Mouse (Mus musculus) liver, adult (tissue): Measurements from ENCODE around the gene Syt15.

Experiments
- GATA4 ChIP-seq: IDR thresholded peaks from 2 replicates; pipeline ENCODE4 v1.6.1; 2014; ENCODE audit warnings: mild to moderate bottlenecking, low read length; ENCODE audit not compliant: insufficient replicate concordance

Syt15 gene

DNA sequence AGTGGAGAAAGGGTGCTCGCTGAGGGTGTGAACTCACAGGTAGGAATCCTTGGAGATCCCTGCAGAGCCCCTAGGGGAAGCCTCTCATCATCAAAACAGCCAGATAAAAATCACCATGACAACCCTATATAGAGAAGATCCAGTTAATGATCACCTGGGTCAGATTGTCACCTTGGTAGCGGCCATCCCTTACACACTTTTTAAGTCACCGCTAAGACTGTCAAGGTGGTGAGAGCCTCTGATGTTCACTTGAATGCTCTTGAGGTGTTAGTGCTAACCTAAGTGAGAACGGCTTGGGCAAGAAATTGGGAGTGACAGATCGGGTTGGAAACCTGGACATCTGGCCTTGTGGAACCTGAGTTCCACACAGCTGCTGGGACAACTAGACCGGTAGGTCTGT lies at the start of gene Syt15:
Gene Syt15 (plus strand): TSS at position 301 of the 400 bp plus-strand sequence.
- no peak for TF ChIP-seq GATA4

GRCm38 (mm10) chr14:34171107-34171506 lies 48.3 kb upstream of the Syt15 start:
- no peak for TF ChIP-seq GATA4

DNA sequence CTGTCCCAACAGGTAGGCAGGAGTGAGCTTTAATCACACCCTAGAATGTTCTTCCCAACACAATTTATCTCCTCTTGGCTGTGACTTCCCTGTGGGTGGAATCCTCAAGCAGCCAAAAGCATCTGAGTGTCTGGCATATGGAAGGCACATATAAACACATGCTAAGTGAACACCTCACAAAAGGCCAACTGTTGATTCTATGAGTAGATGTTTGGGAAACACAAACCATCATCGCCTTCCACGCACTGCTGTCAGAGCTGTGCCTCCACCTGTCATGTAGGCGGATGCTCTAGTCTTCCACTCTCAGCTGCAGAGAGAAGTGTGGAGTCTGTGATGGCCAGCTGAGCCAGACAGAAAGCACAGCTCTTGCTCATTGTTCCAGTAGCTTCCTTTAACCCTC lies 40.0 kb upstream of the Syt15 start:
- no peak for TF ChIP-seq GATA4

DNA sequence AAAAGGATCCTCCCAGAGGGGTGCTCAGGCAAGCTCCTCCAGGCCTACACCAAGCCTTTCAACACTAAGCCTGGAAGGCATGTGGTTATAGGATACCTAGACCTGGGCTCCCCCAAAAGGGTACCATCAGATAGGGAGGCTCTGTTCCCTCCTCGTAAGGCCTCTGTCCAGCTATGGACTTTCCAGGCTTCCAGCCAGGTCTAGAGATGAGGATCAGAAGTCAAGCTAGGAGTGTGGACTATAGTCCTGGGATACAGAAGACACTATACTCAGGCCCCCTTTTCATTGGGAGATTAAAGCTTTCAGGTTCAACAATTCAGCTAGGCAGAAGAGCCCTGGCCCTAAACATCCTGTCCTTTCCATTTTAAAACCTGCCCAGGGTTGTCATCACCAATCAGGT lies 36.3 kb upstream of the Syt15 start:
- TF ChIP-seq GATA4 = no peak

DNA sequence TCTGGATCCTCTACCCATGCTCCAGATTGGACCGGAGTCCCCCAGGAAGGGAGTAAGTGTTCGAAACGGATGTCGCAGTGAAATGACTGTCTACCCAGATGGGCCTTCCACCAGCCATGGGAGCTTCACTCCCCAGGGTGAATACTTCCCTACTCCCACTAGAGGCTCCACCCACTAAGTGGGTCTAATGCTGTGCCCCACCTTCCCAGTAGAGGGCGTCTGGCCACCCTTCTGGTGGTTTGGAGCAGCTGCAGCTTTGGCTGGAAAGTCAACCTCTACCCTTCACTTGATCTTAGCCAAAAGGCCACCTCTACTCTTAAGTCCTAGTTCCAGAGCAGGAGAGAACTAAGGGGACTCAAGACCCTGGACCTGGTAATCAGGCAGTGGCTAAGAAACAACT lies 30.8 kb upstream of the Syt15 start:
- TF ChIP-seq GATA4 = no peak

DNA sequence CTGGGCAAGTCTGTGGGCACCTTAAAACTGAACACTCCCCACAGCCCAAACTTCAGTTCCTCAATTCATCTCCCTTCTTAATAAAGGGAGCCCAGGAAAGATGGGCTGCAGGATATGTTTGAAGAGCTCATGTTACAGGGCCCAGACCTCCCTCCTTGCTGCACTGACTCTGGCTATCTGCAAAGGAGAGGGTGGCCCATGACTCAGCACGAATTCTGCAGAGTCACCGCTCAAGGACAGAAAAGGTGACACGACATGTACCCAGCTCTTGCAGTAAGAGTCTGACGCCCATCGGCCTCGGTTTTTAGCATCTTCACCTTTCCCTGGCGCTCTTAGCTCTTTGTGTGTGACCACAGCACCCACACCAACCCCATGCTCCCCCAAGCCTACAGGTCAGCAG lies 29.0 kb upstream of the Syt15 start:
- no peak for TF ChIP-seq GATA4

DNA sequence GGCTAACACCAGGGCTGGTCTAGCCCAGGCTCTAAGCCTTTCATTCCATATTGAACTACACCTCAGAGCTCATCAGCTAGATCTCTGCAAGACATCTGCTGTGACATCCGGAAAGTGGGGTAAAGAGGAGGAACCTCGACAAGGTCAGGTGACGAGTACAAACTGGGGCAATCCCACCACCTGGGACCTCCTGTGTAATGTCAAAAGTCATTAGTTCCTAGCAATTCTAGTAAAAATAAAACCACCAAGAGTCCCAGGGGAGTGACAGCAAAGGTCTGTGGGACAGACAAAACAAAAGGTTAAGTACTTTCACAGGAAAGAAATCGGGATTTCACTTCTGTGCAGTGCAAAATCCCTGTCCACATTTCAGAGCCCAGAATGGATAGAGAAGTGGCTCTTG lies 25.5 kb upstream of the Syt15 start:
- no peak for TF ChIP-seq GATA4

- TF ChIP-seq GATA4 = no peak
Observed at GRCm38 (mm10) chr14:34195466-34195865, 23.9 kb upstream of the Syt15 start.

- TF ChIP-seq GATA4 = no peak
Observed at GRCm38 (mm10) chr14:34196706-34197105, 22.7 kb upstream of the Syt15 start.

DNA sequence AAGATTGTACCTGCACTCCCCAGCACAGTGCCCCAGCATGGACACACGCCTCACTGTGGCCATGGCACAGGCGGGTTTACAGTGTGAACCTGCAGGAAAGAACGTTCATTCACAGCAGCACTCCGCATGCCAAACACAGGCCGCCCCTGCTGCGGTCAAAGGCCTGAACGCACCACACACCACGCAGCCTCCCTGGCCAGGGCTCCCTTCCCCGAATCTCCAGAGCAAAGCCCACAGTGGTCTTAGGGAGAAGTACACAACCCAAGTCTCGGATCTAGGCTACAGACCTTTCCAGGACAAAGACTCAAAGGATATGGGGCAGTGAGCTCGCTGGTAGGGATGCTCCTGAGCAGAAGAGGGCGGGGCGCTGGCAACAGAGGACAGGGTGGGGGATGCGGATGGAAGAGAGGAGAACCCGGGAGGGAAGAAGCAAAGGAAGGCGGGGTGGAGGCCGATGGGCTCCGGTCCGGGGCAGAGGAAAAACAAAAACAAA lies 18.6 kb upstream of the Syt15 start:
- TF ChIP-seq GATA4 = no peak

- no peak for TF ChIP-seq GATA4
Observed at GRCm38 (mm10) chr14:34201231-34202035, 18.0 kb upstream of the Syt15 start, which contains the start of gene Gprin2. Gene Gprin2, minus strand, starts transcription at chr14:34201653.

GRCm38 (mm10) chr14:34207996-34208395 lies 11.4 kb upstream of the Syt15 start:
- TF ChIP-seq GATA4 = no peak

DNA sequence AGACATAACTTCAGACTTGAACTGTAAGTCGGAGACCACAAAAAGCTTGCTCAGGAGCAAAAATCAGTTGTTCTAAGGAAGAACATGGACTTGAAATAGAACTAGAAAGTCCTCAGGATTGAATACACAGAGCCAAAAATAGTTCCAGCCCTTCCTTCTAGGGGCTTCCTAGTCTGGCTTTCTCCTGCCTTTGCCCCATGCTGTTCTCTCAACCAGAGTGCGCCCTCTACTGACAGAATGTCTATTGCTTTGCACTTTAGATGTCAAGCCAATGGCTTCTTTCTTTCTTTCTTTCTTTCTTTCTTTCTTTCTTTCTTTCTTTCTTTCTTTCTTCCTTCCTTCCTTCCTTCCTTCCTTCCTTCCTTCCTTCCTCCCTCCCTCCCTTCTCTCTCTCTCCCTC lies 10.7 kb upstream of the Syt15 start:
- no peak for TF ChIP-seq GATA4

GRCm38 (mm10) chr14:34209080-34209479 lies 10.3 kb upstream of the Syt15 start:
- TF ChIP-seq GATA4 = no peak

- TF ChIP-seq GATA4 = no peak
Observed at GRCm38 (mm10) chr14:34209942-34210341, 9.5 kb upstream of the Syt15 start.

DNA sequence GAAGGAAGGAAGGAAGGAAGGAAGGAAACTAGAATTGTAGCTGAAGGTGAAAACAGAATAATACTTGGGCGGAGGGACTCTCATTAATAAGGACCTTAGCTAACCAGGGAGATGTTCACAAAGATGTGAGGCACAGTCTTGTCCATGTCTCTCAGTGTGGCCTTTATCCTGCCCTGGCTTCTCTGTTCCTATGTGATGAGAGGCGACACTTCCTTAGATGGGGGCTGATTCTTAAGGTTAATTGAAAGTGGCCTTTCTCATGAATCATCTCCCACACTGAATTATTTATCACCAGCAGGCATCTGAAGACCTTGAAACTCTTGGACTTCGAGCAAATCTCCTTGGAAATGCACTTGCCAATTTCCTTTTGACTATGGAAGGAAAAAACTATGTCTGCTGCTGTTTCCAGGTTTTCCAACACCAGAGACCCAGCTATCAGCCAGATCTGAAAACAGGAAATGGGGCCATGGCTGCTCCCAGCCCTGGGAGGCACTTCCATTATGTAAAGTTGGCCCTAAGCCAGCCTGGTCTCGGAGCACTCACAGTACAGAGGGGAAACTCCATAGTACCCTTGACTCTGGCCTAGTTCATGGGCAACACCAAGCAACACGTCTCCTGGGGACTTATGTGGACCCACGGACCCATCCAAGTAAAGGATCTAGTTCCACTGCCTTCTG lies 3.8 kb upstream of the Syt15 start:
- TF ChIP-seq GATA4 = no peak
